Mouse (Mus musculus) C2C12 (cell line): ENCODE results near the gene Asrgl1.

ENCODE experiments used
- CEBPB ChIP-seq: IDR thresholded peaks from one replicate; pipeline ENCODE4 v1.6.1; 2011; ENCODE audit warnings: low read depth, mild to moderate bottlenecking, control low read depth, moderate library complexity
- CTCF ChIP-seq: IDR thresholded peaks from one replicate; pipeline ENCODE4 v1.5.1; 2011; ENCODE audit not compliant: control insufficient read depth, insufficient read depth, insufficient read length
- MAX ChIP-seq: IDR thresholded peaks from one replicate; pipeline ENCODE4 v1.6.1; 2011; ENCODE audit warnings: mild to moderate bottlenecking, control low read depth
- MYOD1 ChIP-seq: IDR thresholded peaks from one replicate; pipeline ENCODE4 v1.6.1; 2011; ENCODE audit warnings: low read depth; ENCODE audit not compliant: control insufficient read depth, insufficient read length
- MYOG ChIP-seq: IDR thresholded peaks from one replicate; pipeline ENCODE4 v1.6.1; 2011; ENCODE audit not compliant: control insufficient read depth, insufficient read length; ENCODE audit errors: extremely low read depth
- USF1 ChIP-seq: IDR thresholded peaks from one replicate; pipeline ENCODE4 v1.6.1; 2011; ENCODE audit warnings: low read depth, mild to moderate bottlenecking, control low read depth, moderate library complexity

DNA sequence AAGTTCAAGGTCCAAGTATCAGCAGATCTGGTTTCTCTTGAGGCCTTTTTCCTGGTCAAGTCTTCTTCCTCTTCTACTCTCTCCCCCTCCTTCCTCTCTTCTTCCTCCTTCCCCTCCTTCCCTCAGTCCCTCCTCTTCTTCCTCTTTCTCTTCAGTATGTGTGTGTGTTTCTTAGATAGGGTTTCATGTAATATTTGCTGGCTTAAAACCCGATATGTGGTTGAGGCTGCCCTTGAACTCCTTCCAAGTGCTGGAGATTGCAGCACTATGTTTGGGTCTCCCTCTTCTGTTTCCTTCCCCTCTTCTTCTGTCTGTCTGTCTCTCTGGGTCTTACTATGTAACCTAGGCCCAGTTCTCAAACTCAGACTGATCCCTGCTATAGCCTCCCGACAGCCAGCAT lies 72.6 kb downstream of the Asrgl1 start:
- no peak for TF ChIP-seq CTCF
- no peak for TF ChIP-seq MAX
- TF ChIP-seq MYOD1 = no peak
- TF ChIP-seq CEBPB = no peak
- TF ChIP-seq USF1 = no peak
- no peak for TF ChIP-seq MYOG
